Mouse (Mus musculus): Measurements from ENCODE around the gene Pik3c2b. TPM values are rescaled to one million over a fixed set of nuclear protein-coding genes. Genes with fewer than 3 reads are reported as not detected.

The Pik3c2b gene
- total RNA-seq, 2 experiments from 2014 or later = 12.4 to 18.6 TPM

DNA sequence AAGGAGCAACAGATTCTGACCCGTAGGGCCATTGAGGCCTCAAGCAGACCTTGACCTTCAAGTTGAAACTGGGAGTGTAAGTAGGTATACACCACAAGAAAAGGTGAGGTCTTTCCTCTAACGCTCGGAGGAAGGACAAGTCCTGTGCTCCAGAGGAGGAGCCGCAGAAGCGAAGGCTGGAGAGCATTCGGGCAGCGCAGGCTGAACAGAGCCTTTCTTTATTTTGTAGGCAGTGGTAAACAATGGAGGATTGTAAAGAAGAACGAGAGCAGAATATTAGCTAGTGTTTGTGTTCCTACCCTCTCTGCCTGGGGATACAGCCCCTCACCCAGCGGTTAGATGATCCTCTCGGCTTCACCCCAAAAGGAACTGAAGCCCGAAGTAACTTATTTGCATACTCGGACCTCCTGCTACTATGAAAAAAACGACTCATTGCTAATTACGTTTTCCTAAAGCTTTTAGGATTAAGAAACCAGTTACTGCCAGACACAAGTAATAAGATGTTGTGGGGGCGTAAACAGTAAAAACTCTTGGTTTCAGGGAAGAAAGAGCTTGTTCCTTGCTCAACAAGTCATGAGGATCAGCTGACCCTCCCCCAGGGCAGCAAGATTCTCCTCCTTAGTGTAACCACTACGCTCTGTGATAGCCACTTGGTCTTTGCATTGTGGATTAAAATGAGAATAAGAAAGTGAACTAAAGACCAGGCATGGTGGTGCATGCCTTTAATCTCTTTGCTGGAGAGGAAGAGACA lies 84.2 kb downstream of the Pik3c2b start:
- intact Hi-C loops (cut with DNase I) = loop anchor here (10.0 kb wide), 1 partner anchor 485 kb away; the partner anchor contains the start of gene Snrpe
- peak in 1 of 2 experiments; percentile 9 for DNase-seq (ENCODE audit: low spot score in 2 of 2)

DNA sequence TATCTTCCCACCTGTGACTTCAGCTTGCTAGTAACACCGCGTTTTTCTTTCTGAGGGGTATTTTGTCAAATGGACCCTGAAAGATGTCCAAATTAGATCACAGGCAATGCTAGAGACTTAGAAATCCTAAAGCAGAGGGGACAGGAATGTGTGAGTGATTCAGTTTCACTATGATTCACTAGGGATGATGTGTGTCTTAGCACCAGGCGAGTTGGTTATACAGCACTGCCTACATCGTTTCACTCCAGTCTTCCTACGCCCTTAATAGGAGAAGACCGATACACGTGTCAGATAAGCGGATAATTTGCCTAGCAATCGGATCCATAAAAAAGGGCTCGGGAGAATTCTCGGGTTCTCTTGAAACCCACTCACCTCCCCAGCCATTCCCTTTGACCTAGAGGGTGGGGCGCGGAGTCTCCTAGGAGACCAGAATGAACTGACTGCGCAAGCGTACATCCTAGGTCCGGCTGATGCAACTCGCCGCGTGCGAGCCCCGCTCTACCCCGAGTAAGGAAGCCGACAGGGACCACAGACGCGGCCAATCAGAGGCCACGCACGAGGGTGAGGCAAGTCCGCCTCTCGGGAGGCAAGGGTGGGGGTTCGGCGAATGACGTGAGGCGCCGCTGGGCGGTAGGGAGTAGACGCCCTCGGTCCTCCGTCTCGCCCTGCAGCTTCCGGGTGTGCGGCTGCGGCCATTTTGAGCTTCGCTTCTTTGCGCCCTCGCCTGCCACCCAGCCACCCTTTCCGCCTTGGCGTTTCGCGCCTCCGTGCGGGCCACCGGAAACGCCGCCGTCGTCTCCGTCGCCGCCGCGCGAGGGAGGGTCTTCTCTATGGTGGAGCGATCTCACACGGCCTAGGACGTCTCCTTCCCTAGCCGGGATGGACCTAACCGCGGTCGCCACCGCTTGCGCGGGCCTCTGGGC lies 85.4 kb downstream of the Pik3c2b start, which contains the start of gene Ppp1r15b:
Gene Ppp1r15b (plus strand): TSS at position 506 of the 923 bp plus-strand sequence.
- DNase-seq (ENCODE audit: low spot score in 2 of 2) = peak; percentile 100
- intact Hi-C loops (cut with DNase I) = loop anchor here (10.0 kb wide), 1 partner anchor 484 kb away; the partner anchor contains the start of gene Snrpe

DNA sequence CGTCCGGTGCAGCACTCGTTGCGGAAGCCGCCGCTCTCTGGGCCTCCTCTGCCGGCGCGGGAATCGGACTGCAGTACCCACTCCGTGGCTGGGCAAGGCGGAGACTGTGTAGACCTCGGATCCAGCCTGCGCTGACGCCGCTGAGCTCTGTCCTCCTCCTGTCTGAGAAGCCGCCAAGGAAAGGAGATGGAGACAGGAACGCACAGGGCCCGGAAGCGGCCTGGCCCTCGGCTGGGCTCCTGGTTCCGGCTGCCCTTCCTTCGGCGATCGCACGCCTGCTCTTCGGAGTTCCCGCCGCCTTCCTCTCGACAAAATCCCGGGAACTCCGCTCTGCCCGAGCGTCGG lies 86.1 kb downstream of the Pik3c2b start:
- intact Hi-C loops (cut with DNase I) = loop anchor here (10.0 kb wide), 1 partner anchor 483 kb away; the partner anchor contains the start of gene Snrpe
- DNase-seq (ENCODE audit: low spot score in 2 of 2) = no peak

DNA sequence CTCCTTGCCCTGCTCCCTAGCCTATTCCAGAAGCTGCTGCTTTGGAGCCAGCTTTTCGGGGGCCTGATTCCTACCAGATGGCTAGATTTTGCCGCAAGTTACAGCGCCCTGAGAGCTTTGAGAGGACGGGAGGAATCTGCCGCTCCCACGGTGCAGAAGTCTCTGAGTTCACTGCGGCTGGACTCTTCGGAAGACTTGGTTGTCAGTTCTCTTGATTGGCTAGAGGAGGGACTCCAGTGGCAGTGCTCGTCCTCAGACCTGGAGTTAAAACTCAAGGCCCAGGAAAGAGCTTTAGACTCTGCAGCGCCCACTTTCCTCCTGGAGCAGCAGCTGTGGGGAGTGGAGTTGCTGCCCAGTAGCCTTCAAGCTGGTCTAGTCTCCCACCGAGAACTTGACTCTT lies 86.5 kb downstream of the Pik3c2b start:
- intact Hi-C loops (cut with DNase I) = loop anchor here (10.0 kb wide), 1 partner anchor 483 kb away; the partner anchor contains the start of gene Snrpe
- no peak for DNase-seq (ENCODE audit: low spot score in 2 of 2)

DNA sequence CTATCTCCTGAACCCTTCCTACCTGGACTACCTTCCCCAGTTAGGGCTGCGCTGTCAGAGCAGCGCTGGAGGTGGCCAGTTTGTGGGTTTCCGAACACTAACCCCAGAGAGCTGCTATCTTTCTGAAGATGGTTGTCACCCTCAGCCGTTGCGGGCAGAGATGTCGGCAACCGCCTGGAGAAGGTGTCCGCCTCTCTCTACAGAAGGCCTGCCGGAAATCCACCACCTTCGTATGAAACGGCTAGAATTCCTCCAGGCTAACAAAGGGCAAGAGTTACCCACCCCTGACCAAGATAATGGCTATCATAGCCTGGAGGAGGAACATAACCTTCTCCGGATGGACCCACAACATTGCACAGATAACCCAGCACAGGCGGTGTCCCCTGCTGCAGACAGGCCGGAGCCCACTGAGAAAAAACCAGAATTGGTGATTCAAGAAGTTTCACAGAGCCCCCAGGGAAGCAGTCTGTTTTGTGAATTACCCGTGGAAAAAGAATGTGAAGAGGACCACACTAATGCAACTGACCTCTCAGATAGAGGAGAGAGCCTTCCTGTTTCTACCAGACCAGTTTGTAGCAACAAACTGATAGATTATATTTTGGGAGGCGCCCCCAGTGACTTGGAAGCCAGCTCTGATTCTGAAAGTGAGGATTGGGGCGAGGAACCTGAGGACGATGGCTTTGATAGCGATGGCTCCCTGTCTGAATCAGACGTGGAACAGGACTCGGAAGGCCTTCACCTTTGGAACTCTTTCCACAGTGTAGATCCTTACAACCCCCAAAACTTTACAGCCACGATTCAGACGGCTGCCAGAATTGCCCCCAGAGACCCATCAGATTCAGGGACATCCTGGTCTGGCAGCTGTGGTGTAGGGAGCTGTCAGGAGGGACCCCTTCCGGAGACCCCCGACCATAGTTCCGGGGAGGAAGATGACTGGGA lies 87.2 kb downstream of the Pik3c2b start:
- intact Hi-C loops (cut with DNase I) = loop anchor here (10.0 kb wide), 1 partner anchor 482 kb away; the partner anchor contains the start of gene Snrpe
- DNase-seq (ENCODE audit: low spot score in 2 of 2) = no peak

DNA sequence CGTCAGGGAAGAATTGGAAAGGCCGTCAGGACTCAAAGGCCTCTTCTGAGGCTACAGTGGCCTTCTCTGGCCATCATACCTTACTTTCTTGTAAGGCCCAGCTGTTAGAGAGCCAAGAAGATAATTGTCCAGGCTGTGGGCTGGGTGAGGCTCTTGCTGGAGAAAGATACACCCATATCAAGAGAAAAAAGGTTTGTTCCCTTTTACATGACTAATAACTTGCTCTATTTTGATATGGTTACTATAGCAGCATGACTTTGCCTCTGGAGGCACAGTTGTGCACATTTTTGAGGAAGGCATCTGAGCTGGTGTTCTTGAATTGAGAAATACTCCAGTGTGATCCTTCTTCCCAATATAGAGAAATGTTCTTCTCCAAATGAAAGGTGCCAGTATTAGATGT lies 88.0 kb downstream of the Pik3c2b start:
- intact Hi-C loops (cut with DNase I) = loop anchor here (10.0 kb wide), 1 partner anchor 481 kb away; the partner anchor contains the start of gene Snrpe
- no peak for DNase-seq (ENCODE audit: low spot score in 2 of 2)

DNA sequence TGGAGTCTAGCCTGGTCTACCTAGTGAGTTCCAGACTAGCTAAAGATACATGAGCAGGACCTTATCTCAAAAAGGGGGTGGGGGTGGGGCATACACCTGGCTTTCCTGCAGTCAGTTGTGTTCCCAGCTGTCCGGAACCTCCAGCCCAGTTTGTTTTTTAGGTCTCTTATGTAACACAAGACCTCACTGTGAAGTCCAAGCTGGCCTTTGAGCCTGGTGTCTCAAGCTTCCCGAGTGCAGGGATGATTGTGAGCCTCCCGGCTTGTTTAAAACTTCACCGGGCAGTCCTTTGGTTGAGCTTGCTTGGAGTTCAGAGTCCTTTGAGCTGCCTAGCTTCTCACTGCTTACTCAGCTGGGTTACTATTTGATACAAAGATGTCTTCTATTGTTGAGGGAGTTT lies 88.6 kb downstream of the Pik3c2b start:
- intact Hi-C loops (cut with DNase I) = loop anchor here (10.0 kb wide), 1 partner anchor 481 kb away; the partner anchor contains the start of gene Snrpe

DNA sequence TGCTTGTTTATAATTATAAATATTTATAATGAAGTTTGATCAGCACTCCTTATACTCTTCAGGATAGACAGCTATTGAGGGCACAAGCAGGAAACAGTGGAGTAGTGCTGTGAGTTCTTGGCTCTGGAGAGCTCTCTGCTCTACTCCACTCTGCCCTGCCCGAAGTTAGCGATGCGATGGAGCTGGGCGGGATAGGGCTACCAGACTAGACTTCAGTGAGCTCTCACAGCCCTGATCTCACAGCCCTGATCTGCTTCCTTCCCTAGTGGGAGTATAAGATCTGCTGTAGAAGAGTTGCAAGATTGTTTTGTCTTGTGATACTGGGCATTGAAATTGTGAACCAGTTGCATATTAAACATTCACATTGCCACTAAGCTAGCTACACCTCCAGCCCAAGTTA lies 89.4 kb downstream of the Pik3c2b start:
- intact Hi-C loops (cut with DNase I) = loop anchor here (10.0 kb wide), 1 partner anchor 480 kb away; the partner anchor contains the start of gene Snrpe
- no peak for DNase-seq (ENCODE audit: low spot score in 2 of 2)

More for the DNA sequence above, 88.6 kb downstream of the Pik3c2b start:
- DNase-seq (ENCODE audit: low spot score in 2 of 2) = no peak

DNA sequence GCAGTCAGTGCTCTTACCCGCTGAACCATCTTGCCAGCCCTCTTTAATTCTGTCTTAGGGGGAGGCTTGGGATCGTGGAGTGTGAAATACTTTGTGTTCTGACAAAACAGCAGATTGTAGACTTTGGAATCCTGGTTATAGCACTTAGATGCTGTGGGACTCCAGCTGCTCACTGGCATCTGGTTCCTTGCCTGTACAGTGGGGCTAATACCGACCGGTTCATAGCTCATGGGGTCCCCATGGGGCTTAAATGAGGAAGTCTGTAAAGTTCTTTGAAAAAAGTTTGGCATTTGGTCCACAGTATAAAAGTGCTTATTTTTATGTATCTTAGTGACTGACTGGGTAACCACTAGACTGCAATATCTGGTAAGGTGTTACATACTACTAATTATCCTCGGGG lies 90.3 kb downstream of the Pik3c2b start:
- intact Hi-C loops (cut with DNase I) = loop anchor here (10.0 kb wide), 1 partner anchor 479 kb away; the partner anchor contains the start of gene Snrpe
- DNase-seq (ENCODE audit: low spot score in 2 of 2) = no peak

DNA sequence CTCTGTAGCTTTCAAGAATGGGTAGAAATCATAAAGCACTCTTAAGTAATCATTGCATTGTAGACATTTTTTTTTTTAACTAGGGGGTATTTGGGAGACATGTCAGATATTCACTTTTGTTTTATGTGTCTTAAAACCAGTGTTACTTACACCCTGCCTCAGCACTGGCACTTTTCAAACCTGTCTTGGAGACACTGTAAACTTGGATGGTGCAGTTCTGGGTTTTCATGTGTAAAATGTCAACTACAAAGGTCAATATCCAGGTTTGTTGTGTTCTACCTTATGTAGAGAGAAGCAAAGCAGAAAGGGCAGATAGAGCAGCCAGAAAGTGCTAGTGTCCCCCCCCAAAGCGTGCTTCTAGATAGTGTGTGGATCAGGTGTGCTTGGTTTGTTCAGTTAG lies 92.9 kb downstream of the Pik3c2b start:
- DNase-seq (ENCODE audit: low spot score in 2 of 2) = no peak
- intact Hi-C loops (cut with DNase I) = loop anchor here (10.0 kb wide), 1 partner anchor 476 kb away; the partner anchor contains the start of gene Snrpe

DNA sequence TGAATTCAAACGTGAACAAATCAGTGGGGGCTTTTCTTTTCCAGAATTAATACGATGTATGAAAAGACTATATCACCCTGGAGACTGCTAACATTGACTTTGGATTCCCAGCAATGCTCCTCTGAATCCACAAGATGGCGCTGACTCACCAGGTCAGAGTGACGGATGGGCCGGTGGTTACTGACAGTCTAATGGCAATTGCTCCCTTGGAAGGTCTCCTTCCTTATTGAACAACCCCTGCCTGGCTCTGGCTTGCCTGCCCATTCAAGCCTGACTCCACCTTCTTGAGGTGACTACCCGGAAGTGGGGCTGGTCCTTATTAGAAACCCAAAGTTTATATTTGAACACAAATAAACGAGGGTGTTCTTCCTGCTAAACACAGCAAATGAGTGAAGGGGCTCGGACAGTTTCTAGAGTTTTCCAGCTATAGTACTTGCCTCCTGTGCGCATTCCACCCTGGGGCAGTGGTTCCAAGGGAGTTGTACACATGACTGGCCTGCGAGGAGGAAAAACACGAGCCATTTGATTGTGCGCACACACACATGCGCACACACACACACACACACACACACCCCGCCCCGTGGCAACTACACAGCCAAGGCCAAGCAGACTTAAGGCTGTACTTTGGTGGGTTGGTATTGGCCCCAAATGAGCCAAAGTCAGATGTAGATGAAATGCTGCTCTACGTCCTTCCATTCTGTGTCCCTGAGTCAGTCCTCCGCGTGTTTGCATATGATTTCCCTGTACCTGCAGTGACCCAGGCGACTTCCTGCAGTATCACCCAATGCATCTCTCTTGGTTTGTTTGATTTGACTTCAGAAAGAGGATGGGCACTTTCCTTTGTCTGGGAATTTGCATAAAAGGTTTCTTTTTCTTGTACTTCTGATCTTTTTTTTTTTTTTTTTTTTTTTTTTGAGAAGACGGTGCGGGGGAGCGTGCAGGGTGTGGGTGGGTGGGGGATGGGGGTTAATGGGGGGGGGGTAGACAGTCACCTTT lies 100.8 kb downstream of the Pik3c2b start:
- intact Hi-C loops (cut with DNase I) = loop anchor here (2.0 kb wide), 1 partner anchor 30 kb away; no protein-coding TSS in a partner anchor
- peak in 1 of 2 experiments; percentile 36 for DNase-seq (ENCODE audit: low spot score in 2 of 2)

DNA sequence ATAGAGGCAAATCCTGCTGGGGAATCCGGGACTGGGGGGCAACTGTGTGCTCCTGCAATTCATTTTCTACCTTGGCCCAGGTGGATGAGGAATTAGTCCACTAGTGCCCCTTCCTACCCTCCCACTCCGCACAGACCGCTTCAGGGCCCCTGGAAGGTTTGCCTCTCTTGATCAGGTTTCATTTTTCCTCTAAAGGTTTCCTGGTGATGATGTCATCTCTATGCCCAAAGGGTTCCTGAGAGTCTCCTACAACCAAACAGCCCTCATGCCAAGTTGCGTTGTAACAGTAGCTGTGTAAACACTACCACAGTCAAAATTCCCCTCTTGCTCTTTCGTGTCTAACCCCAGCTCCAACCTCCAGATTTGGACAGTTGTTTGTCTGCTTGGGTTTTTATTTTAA lies 101.9 kb downstream of the Pik3c2b start:
- intact Hi-C loops (cut with DNase I) = loop anchor here (2.0 kb wide), 1 partner anchor 29 kb away; no protein-coding TSS in a partner anchor
- no peak for DNase-seq (ENCODE audit: low spot score in 2 of 2)

DNA sequence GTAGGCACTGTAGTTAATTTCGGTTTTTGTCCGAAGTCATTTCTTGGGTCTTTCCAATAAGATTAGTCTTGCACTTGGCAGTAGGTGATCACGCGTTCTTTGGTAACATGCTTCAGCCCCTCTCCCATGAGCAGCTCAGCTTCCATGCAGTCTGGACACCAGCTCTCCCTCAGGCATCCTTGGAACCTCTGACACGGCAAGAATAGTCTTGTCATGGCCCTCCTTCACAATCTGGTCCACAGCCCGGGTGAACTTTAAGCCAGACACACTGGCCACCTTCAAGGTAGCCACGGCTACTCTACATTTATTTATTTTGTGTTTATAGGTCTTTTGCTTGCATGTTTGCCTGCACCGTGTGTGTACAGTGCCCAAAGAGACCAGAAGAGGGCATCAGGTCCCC lies 102.7 kb downstream of the Pik3c2b start:
- DNase-seq (ENCODE audit: low spot score in 2 of 2) = no peak
- intact Hi-C loops (cut with DNase I) = no loop called here

DNA sequence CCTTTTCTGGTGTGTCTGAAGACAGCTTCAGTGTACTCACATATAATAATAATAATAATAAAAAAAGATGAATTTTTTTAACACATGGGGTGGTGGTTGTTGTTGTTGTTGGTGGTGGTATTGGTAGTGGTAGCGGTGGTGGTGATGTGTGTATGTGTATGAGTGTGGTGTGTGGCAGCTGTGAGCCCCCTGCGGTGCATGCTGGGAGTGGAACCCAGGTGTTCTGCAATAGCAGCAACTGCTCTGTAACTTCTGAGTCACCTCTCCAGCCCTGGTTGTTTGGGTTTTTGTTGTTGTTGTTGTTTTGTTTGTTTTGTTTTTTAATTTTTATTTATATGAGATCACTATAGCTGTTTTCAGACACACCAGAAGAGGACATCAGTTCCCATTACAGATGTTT lies 105.1 kb downstream of the Pik3c2b start:
- no peak for DNase-seq (ENCODE audit: low spot score in 2 of 2)
- intact Hi-C loops (cut with DNase I) = no loop called here

DNA sequence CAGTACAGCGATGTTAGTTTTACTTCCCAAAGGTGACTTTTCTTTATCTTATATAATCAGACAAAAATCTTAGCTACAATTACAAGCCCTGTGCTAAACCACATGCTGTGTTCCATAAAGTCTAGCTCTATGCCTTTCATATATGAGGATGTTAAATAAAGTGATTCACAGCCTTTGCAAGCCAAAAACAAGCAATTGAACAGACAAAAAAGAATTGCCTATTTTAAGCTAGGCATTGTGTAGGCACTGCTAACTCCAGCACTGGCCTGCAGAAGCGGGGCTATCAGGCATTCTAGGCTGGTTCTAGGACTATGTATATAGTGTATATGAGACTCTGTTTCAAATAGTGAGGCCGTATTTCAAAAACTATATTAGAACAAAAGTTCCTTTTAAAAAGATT lies 106.7 kb downstream of the Pik3c2b start:
- intact Hi-C loops (cut with DNase I) = loop anchor here (2.0 kb wide), 1 partner anchor 23 kb away; no protein-coding TSS in a partner anchor
- DNase-seq (ENCODE audit: low spot score in 2 of 2) = no peak

DNA sequence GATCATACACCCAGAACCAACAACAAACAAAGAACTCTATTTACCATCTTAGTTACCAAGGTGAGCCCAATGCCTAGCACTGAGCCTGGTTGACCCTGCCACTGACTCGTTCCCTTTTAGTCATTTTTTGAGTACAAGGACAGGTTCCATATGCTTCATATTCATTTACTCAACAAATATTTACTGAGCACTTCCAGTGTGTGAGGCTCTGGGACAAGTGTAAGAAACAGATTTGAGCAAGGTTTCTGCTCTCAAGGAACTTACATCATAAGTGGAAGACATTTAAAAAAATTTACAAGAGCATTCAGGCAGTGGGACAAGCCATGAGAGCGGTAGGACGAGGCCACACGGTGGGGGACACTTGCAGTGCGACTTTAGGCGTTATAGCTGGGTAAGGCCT lies 109.8 kb downstream of the Pik3c2b start:
- no peak for DNase-seq (ENCODE audit: low spot score in 2 of 2)
- intact Hi-C loops (cut with DNase I) = no loop called here
